Mouse (Mus musculus) heart, adult 2 months (tissue): ENCODE results near the gene Aagab.

Experiments
- CTCF ChIP-seq: fragments of 200-600 bp; IDR thresholded peaks from 2 replicates; pipeline ENCODE4 v1.8.1; 2022; ENCODE audit warnings: antibody characterized with exemption, mild to moderate bottlenecking, moderate library complexity
- EP300 ChIP-seq: fragments of 200-500 bp; IDR thresholded peaks from 2 replicates; pipeline ENCODE4 v1.6.1; 2011; ENCODE audit warnings: low read depth, low read length, control low read depth; ENCODE audit not compliant: insufficient read depth

DNA sequence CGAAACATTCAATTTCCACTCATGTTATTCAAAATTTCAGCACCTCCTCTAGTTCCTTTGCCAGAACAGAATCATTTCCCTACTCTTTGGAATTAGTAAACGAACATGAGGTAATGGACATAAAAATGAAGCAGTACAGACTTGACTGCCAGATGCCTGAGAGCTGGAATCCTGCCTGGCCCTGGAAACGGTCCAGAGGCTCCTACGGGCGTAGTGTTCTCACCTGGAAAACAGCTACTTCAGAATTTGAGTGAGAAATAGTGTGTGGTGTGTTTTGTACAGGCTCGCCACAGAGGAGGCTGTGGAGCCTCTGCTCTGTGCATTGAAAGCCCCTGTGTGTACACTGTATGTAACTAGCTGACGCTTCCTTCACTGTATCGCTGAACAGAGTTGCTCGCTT, 5.8 kb upstream of the Aagab start:
- TF ChIP-seq EP300, result no peak
- TF ChIP-seq CTCF, result no peak
